Mouse (Mus musculus): ENCODE results near the gene Cdc6. TPM values are rescaled to one million over a fixed set of nuclear protein-coding genes. Genes with fewer than 3 reads are reported as not detected.
"Not testable (repeated sequence)": the region's sequence is repeated elsewhere in the genome, so short reads cannot be mapped to it uniquely, and the experiment has no call there.

Cdc6 gene
- polyA plus RNA-seq, 2 experiments from 2014 or later: 10.1 to 17.7 TPM

DNA sequence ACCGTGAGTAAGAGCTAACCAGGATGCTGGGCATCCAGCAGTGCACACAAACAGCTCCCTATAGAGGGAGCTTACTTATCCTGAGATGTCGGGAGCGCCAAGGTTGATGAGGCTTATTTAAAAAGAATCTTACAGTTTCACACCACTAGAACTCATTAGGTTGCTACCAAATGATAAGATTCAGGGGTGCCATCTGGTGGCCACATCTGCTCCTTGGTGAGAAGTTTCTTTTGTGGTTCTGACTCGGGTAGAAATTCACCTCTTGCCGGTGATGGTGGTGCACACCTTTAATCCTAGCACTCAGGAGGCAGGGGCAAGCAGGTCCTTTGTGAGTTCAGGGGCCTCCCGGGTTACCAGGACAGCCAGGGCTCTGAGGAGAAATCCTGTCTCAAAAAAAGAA is 2.1 kb downstream of the Cdc6 start:
- ATAC-seq: peak; percentile 19

DNA sequence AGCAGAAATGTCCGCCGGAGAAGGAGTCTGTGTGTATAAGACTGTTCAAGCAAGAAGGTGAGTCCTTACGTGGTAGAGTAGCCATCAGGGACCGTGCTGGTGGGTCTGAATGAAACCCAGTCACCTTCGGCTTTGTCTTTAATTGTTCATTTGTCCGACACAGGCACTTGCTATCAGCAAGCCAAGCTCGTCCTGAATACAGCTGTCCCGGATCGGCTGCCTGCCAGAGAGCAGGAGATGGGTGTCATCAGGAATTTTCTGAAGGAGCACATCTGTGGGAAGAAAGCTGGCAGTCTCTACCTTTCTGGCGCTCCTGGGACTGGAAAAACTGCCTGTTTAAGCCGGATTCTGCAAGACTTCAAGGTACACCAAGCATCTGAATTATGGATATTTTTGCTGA is 2.8 kb downstream of the Cdc6 start:
- no peak for ATAC-seq

- ATAC-seq: no peak
Measured at GRCm38 (mm10) chr11:98911498-98911897, 3.9 kb downstream of the Cdc6 start.

- ATAC-seq: no peak
Measured at GRCm38 (mm10) chr11:98914196-98914595, 6.6 kb downstream of the Cdc6 start.

GRCm38 (mm10) chr11:98916376-98916775 is 8.8 kb downstream of the Cdc6 start:
- not testable (repeated sequence) for ATAC-seq

GRCm38 (mm10) chr11:98917428-98918005 is 9.9 kb downstream of the Cdc6 start:
- ATAC-seq: no peak

GRCm38 (mm10) chr11:98918231-98918630 is 10.6 kb downstream of the Cdc6 start:
- ATAC-seq: peak; percentile 65

DNA sequence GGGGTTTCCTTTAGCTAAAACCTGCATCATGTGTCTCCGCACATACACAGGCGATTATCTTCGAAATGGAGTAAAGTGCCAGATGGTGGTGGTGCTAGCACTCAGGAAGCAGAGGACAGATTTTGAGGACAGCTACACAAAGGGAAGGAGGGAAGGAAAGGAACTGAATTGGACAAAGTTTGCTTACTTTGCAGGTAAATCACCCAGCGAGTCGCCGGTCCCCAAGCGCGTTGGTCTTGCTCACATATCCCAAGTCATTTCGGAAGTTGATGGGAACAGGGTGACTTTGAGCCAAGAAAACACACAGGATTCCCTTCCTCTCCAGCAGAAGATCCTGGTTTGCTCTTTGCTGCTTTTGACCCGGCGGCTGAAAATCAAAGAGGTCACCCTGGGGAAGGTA is 11.4 kb downstream of the Cdc6 start:
- ATAC-seq: no peak

GRCm38 (mm10) chr11:98921813-98922212 is 14.2 kb downstream of the Cdc6 start:
- ATAC-seq: not testable (repeated sequence)

DNA sequence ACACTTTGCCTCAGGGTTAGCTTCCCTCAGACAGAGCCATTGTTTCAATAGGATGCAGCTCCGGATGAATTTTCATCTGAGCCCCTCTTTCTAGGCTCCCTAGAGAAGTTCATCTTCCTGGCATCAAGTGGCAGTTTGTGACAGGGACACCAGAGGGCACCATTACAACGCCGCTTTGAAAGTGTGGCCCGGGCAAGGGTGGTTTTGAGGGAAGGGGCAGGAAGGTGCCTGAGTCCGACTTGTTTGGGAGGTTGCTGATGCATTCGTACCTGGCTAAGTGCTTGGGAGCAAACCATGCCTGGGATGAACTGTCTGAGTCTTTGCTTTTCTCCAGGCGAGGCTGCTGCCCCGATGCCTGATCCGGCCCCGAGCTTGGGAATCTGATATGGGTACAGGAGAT is 14.7 kb downstream of the Cdc6 start:
- ATAC-seq: peak; percentile 44

DNA sequence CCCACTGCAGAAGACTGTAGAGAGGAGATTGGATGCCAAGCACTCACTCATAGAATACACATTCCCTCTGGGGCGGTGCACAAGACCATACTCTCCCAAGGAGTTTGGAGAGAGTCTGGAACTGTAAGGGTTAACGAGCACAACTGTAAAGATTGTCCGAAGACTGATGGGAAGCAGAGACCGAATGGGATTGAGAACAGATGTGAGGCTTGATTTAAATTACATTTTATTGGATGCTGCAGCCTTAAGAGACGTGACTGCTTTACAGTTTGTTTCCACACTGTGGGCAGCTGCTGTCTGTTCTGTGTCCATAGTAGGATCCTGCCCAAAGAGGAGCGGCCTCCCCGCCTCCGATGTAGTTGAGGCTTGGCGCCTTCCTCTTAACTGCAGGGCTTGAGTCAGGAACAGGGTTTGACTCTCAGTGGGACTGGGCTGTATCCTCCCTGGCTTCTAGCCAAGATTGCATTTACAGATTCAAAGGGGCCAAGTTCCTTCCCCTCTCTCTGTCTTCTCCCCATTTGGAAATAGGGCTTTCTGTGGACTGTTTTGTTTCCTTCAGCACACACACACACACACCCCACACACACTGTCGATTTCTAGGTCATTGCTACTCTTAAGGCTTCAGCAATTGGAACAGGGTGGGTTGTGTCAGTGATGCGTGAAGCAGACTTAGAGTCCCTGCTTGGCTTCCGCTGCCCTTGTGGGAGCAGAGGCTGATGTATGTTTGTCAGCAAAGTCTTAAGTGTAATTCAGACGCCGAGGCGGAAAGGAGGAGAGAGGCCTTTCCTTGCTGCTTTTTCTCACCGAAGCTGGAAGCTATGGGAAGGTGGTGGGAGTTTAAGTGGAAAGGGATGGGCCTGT is 15.5 kb downstream of the Cdc6 start:
- ATAC-seq: not testable (repeated sequence)

GRCm38 (mm10) chr11:98924633-98925175 is 17.1 kb downstream of the Cdc6 start:
- ATAC-seq: no peak

GRCm38 (mm10) chr11:98925265-98925721 is 17.7 kb downstream of the Cdc6 start:
- ATAC-seq: peak; percentile 50

- ATAC-seq: no peak
Measured at GRCm38 (mm10) chr11:98925868-98926311, 18.3 kb downstream of the Cdc6 start.

DNA sequence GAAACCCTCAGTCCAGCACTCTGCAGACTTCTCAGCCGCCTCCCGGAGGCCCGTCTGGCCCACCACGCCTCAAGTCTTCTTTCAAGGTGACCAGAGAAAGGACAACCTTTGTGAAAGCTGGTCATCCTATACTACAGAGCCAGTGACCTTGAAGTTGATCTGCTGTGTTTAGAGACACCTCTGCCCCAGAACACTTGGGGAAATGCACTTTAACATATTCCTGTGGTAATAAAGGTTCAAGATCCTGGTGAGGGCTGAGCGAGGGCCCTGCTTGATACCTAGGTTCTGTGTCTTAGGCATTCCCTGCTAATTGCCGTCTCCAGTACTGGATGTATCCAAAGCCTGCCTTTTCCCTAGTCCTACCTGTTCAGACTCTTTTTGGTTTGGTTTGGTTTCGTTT is 19.0 kb downstream of the Cdc6 start:
- ATAC-seq: no peak

- ATAC-seq: no peak
Measured at GRCm38 (mm10) chr11:98927438-98928076, 20.0 kb downstream of the Cdc6 start, which contains the start of gene Rara. Rara (plus strand) TSS chr11:98927818.

- ATAC-seq: no peak
Measured at GRCm38 (mm10) chr11:98928186-98928893, 20.7 kb downstream of the Cdc6 start.

DNA sequence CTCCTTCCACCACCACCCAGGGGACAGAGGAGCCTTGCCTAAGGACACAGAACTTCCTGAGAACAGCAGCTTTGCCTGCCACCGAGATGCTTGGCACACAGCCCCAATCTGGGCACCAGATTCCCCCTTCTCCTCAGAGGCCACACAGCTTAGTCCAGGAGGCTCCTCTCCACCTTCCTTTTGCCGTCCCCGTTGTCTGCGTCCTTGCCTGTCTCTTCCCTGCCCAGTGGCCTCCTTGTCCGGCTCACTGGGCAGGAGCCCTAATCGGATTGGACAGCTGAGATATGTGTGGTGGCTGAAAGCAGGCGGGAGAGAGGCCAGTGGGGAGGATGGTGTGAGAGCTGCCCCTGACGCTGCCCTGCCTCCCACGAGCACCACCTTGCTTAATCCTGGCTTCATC is 21.9 kb downstream of the Cdc6 start:
- ATAC-seq: no peak

GRCm38 (mm10) chr11:98930127-98930601 is 22.6 kb downstream of the Cdc6 start:
- ATAC-seq: no peak

- no peak for ATAC-seq
Measured at GRCm38 (mm10) chr11:98930773-98931512, 23.3 kb downstream of the Cdc6 start.

DNA sequence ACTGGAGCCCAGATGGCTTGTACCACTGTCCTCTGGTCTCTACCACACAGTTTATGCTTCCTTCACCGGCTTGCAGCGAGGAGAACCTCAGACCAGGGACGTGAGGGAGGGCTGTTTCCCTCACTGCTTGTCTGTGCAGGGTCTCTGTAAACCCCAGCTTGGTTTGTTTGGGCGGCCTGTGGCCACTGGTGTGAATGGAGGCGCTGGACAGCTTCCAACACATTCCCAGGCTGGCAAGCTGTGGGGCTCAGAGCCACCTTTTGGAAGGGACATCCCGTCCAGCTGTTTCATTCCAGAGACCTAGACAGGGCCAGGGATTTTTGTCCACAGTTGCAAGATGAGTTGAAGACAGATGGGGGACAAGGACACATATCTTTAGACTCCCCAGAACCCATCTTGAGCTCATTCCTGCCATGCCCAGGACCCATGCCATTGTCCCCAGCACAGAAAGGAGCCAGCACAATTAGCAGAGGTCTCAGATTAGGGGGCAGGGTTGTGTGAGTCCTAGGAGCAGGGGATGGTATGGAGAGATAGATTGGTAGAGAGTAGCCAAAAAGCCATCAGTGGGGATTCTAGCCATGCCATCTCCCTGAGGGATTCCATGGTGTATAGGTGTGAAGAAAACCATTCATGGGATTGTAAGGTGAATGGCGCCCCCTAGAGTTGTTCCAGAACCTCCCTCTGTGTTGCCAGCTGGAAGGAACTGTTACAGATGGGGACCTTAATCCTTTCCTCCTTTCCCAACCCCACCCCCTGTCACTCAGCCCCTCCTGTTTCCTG is 24.1 kb downstream of the Cdc6 start:
- ATAC-seq: no peak

All from activated CD4-positive, CD25-positive, alpha-beta regulatory T cell, adult 4 months (primary cell).